Mouse (Mus musculus) hindbrain, postnatal 0 days (tissue): Measurements from ENCODE around the gene Rbbp8nl. TPM values are rescaled to one million over a fixed set of nuclear protein-coding genes. Genes with fewer than 3 reads are reported as not detected.

Experiments
- ATAC-seq: fragments of 200-750 bp; cut with Nextera tagmentation; 2 replicates; pipeline ENCODE4 v1.8.0; 2017; ENCODE audit warnings: mild to moderate bottlenecking, moderate TSS enrichment, moderate library complexity
- DNase-seq: peaks from one replicate; pipeline ENCODE4 v3.0.0-alpha.2; 2015; ENCODE audit warnings: low spot score
- H3K27ac ChIP-seq: fragments of 300-500 bp; sonication (generic); 2 replicates; pipeline ENCODE4 v1.5.1; 2014; ENCODE audit warnings: mild to moderate bottlenecking
- H3K27me3 ChIP-seq: fragments of 300-500 bp; sonication (generic); 2 replicates; pipeline ENCODE4 v1.6.1; 2014; ENCODE audit warnings: low read length, mixed read lengths; ENCODE audit not compliant: insufficient read depth
- H3K36me3 ChIP-seq: fragments of 300-500 bp; sonication (generic); 2 replicates; pipeline ENCODE4 v1.6.1; 2014; ENCODE audit warnings: low read length, mixed read lengths; ENCODE audit not compliant: insufficient read depth
- H3K4me1 ChIP-seq: fragments of 300-500 bp; sonication (generic); 2 replicates; pipeline ENCODE4 v1.6.1; 2014; ENCODE audit warnings: antibody characterized with exemption, low read length, mixed read lengths; ENCODE audit not compliant: insufficient read depth
- H3K4me2 ChIP-seq: fragments of 300-500 bp; sonication (generic); 2 replicates; pipeline ENCODE4 v1.6.1; 2014; ENCODE audit warnings: low read depth, mild to moderate bottlenecking, low read length, moderate library complexity, mixed read lengths
- H3K4me3 ChIP-seq: fragments of 300-500 bp; sonication (generic); 2 replicates; pipeline ENCODE4 v1.5.1; 2014; ENCODE audit warnings: low read length
- H3K9ac ChIP-seq: fragments of 300-500 bp; sonication (generic); replicated peaks from 2 replicates; pipeline ENCODE4 v1.6.1; 2014; ENCODE audit warnings: mild to moderate bottlenecking, low read length, moderate library complexity, mixed read lengths
- H3K9me3 ChIP-seq: fragments of 300-500 bp; sonication (generic); 2 replicates; pipeline ENCODE4 v1.6.1; 2016; ENCODE audit warnings: low read length, mixed read lengths
- CTCF ChIP-seq: IDR thresholded peaks from 2 replicates; pipeline ENCODE4 v1.5.1; 2016; ENCODE audit warnings: antibody characterized with exemption, control low read depth, low read depth
- WGBS: fragments of 180-500 bp; shearing (Covaris S2); extraction: QIAGEN DNeasy Blood & Tissue Kit; methylation state at CpG from one replicate; pipeline ENCODE4 v1.1.7; 2014; 5-methylcytosine and 5-hydroxymethylcytosine counted together
- polyA plus RNA-seq: library from polyadenylated mRNA; unstranded; fragments of >200 nt; fragmentation: Nextera tagmentation; extraction: Ambion mirVana; gene quantifications from 2 replicates; pipeline ENCODE4 v1.2.1, GENCODE M21; 2015
- total RNA-seq: library from RNA; depleted of rRNA; stranded (reverse); fragments of >200 nt; gene quantifications from 2 replicates; pipeline ENCODE4 v1.2.3, GENCODE M21; 2014

Rbbp8nl gene
- total and polyA plus RNA-seq, 2 experiments from 2014 or later, result not detected

GRCm38 (mm10) chr2:180317591-180317990 is 27.9 kb upstream of the Rbbp8nl start:
- H3K27ac ChIP-seq, result no peak overlapping the region
- H3K4me3 ChIP-seq, result no peak overlapping the region
- no peaks in the 10 kb centered on the region for H3K4me1 ChIP-seq
- no peak overlapping the region for H3K9ac ChIP-seq
- ATAC-seq (no peak), DNase-seq (no peak)
- H3K4me2 ChIP-seq, result no peak overlapping the region
- 78% methylated on average over 7 of the region's 7 CpGs for WGBS
- no peaks in the 10 kb centered on the region for H3K27me3 ChIP-seq
- H3K36me3 ChIP-seq, result no peaks in the 10 kb centered on the region
- TF ChIP-seq CTCF, result no peak
- no peaks in the 10 kb centered on the region for H3K9me3 ChIP-seq

- Histone ChIP-seq H3K36me3 (no peaks in the 10 kb centered on the region), H3K4me3 (no peak overlapping the region), H3K4me2 (no peak overlapping the region), H3K27ac (no peak overlapping the region), H3K27me3 (no peaks in the 10 kb centered on the region), H3K9ac (no peak overlapping the region), H3K4me1 (no peaks in the 10 kb centered on the region), H3K9me3 (no peaks in the 10 kb centered on the region)
- no peak for DNase-seq
- no peak for ATAC-seq
- no peak for TF ChIP-seq CTCF
- WGBS, result 75% methylated on average over 2 of the region's 2 CpGs
Observed at GRCm38 (mm10) chr2:180314292-180314691, 24.6 kb upstream of the Rbbp8nl start.

GRCm38 (mm10) chr2:180311147-180311546 is 21.5 kb upstream of the Rbbp8nl start:
- TF ChIP-seq CTCF, result no peak
- no peak overlapping the region for H3K4me2 ChIP-seq
- no peak overlapping the region for H3K4me3 ChIP-seq
- WGBS, result 77% methylated on average over 4 of the region's 4 CpGs
- no peaks in the 10 kb centered on the region for H3K4me1 ChIP-seq
- no peaks in the 10 kb centered on the region for H3K36me3 ChIP-seq
- no peak for ATAC-seq
- H3K27me3 ChIP-seq, result no peaks in the 10 kb centered on the region
- H3K9me3 ChIP-seq, result no peaks in the 10 kb centered on the region
- H3K27ac ChIP-seq, result no peak overlapping the region
- no peak for DNase-seq
- no peak overlapping the region for H3K9ac ChIP-seq

GRCm38 (mm10) chr2:180307680-180308079 is 18.0 kb upstream of the Rbbp8nl start:
- no peak for TF ChIP-seq CTCF
- Histone ChIP-seq H3K27me3 (no peaks in the 10 kb centered on the region), H3K27ac (no peak overlapping the region), H3K4me2 (no peak overlapping the region), H3K4me3 (no peak overlapping the region), H3K9ac (no peak overlapping the region), H3K9me3 (no peaks in the 10 kb centered on the region), H3K4me1 (no peaks in the 10 kb centered on the region), H3K36me3 (no peaks in the 10 kb centered on the region)
- DNase-seq (no peak), ATAC-seq (no peak)
- 52% methylated on average over 2 of the region's 2 CpGs for WGBS

GRCm38 (mm10) chr2:180306423-180307168 is 16.9 kb upstream of the Rbbp8nl start:
- ATAC-seq, result peak; percentile 49; the same call in 1 of the 2 replicates
- WGBS, result 67% methylated on average over 8 of the region's 8 CpGs
- no peak for TF ChIP-seq CTCF

GRCm38 (mm10) chr2:180306009-180306408 is 16.3 kb upstream of the Rbbp8nl start:
- Histone ChIP-seq H3K4me3 (no peak overlapping the region), H3K9ac (no peak overlapping the region), H3K4me1 (no peaks in the 10 kb centered on the region), H3K27ac (no peak overlapping the region), H3K4me2 (no peak overlapping the region), H3K36me3 (no peaks in the 10 kb centered on the region), H3K27me3 (no peaks in the 10 kb centered on the region), H3K9me3 (0 out of 2 replicates have a peak, but pooled peaks cover 2% of the 10 kb centered on the region)
- ATAC-seq (no peak), DNase-seq (no peak)
- TF ChIP-seq CTCF, result no peak
- WGBS, result 66% methylated on average over 2 of the region's 2 CpGs

More at GRCm38 (mm10) chr2:180306423-180307168, 16.9 kb upstream of the Rbbp8nl start:
- H3K4me1 ChIP-seq, result no peaks in the 10 kb centered on the region
- H3K27me3 ChIP-seq, result no peaks in the 10 kb centered on the region
- H3K9ac ChIP-seq, result no peak overlapping the region
- H3K27ac ChIP-seq, result no peak overlapping the region
- H3K9me3 ChIP-seq, result 0 out of 2 replicates have a peak, but pooled peaks cover 2% of the 10 kb centered on the region
- no peak overlapping the region for H3K4me3 ChIP-seq
- H3K4me2 ChIP-seq, result no peak overlapping the region
- H3K36me3 ChIP-seq, result no peaks in the 10 kb centered on the region
- peak; percentile 58 for DNase-seq

- Histone ChIP-seq H3K27me3 (no peaks in the 10 kb centered on the region), H3K4me3 (no peak overlapping the region), H3K4me2 (no peak overlapping the region), H3K36me3 (no peaks in the 10 kb centered on the region), H3K9ac (no peak overlapping the region), H3K9me3 (0 out of 2 replicates have a peak, but pooled peaks cover 6% of the 10 kb centered on the region), H3K4me1 (no peaks in the 10 kb centered on the region), H3K27ac (no peak overlapping the region)
- 95% methylated on average over 3 of the region's 3 CpGs for WGBS
- TF ChIP-seq CTCF, result no peak
- ATAC-seq (no peak), DNase-seq (no peak)
Observed at GRCm38 (mm10) chr2:180305490-180305889, 15.8 kb upstream of the Rbbp8nl start.
